ENCODE assay signal across 11 mouse cellular contexts in genomic region chr9:106319095-106319494, GRCm38 (mm10). TPM values are rescaled to one million over a fixed set of nuclear protein-coding genes. Genes with fewer than 3 reads are reported as not detected.
DNase-seq lines count a peak whose midpoint lies in the region; ATAC-seq lines count a peak whose summit lies in the region.
"Had no signal": no experiment of that assay in that cellular context is flagged by ENCODE, and none has a peak within 500 bp of the region (broad histone marks: within the 10 kb centered on the region; RNA-seq: fewer than 3 reads in every experiment).

No protein-coding gene starts in this region.

- ATAC-seq in liver, embryonic 12.5 days: no peak; the same call in 1 of the 2 replicates
- ATAC-seq in liver, embryonic 11.5 days (replicated peaks; ENCODE audit: low FRiP score): no peak; the same call in 1 of the 2 replicates
- ATAC-seq in embryonic facial prominence, embryonic 11.5 days (replicated peaks; ENCODE audit: insufficient number of reproducible peaks, low FRiP score, low TSS enrichment, low read depth): no peak; the same call in 1 of the 2 replicates
- ATAC-seq: inflammation-experienced regulatory T-cells, adult 6 months had no signal

- no peak overlapping the region for H3K9ac ChIP-seq in liver, embryonic 12.5 days
- H3K9ac ChIP-seq in liver, embryonic 11.5 days (ENCODE audit: low read depth, low read length): no peak overlapping the region
- H3K9ac ChIP-seq in embryonic facial prominence, embryonic 11.5 days (replicated peaks; ENCODE audit: low read length): no peak overlapping the region

- 0 out of 2 replicates have a peak, but pooled peaks cover 3% of the 10 kb centered on the region for H3K36me3 ChIP-seq in liver, embryonic 12.5 days
- no peaks in the 10 kb centered on the region for H3K36me3 ChIP-seq in liver, embryonic 11.5 days (ENCODE audit: control insufficient read depth, insufficient read depth, low read length)
- no peaks in the 10 kb centered on the region for H3K36me3 ChIP-seq in embryonic facial prominence, embryonic 11.5 days (replicated peaks; ENCODE audit: control insufficient read depth, insufficient read depth, low read depth, low read length)

- no peaks in the 10 kb centered on the region for H3K9me3 ChIP-seq in liver, embryonic 12.5 days (replicated peaks)
- H3K9me3 ChIP-seq in liver, embryonic 11.5 days (ENCODE audit: control insufficient read depth, low read length): no peaks in the 10 kb centered on the region
- no peaks in the 10 kb centered on the region for H3K9me3 ChIP-seq in embryonic facial prominence, embryonic 11.5 days (replicated peaks; ENCODE audit: control insufficient read depth, low read length)

- peaks cover 26% of the 10 kb centered on the region for H3K4me1 ChIP-seq in liver, embryonic 12.5 days
- H3K4me1 ChIP-seq in liver, embryonic 11.5 days (replicated peaks; ENCODE audit: control insufficient read depth, insufficient read depth, low read length): peaks cover 4% of the 10 kb centered on the region
- no peaks in the 10 kb centered on the region; the same call in 1 of the 2 replicates for H3K4me1 ChIP-seq in embryonic facial prominence, embryonic 11.5 days (ENCODE audit: control insufficient read depth, insufficient read depth, low read length)

- H3K4me2 ChIP-seq in liver, embryonic 12.5 days: no peak overlapping the region
- H3K4me2 ChIP-seq in liver, embryonic 11.5 days: no peak overlapping the region
- no peak overlapping the region for H3K4me2 ChIP-seq in embryonic facial prominence, embryonic 11.5 days (ENCODE audit: low read depth, low read length)

- H3K27ac ChIP-seq in liver, embryonic 12.5 days: peak overlapping the region; percentile 13; the same call in 1 of the 2 replicates
- H3K27ac ChIP-seq in liver, embryonic 11.5 days (ENCODE audit: low read depth, low read length): no peak overlapping the region
- H3K27ac ChIP-seq in embryonic facial prominence, embryonic 11.5 days (replicated peaks; ENCODE audit: low read depth, low read length): no peak overlapping the region

- H3K4me3 ChIP-seq in liver, embryonic 12.5 days: no peak overlapping the region
- H3K4me3 ChIP-seq in liver, embryonic 11.5 days (ENCODE audit: low read depth, low read length): no peak overlapping the region
- no peak overlapping the region for H3K4me3 ChIP-seq in embryonic facial prominence, embryonic 11.5 days (ENCODE audit: low read depth, low read length)

- WGBS in liver, embryonic 12.5 days (ENCODE audit: insufficient replicate concordance): 51% methylated on average over 2 of the region's 2 CpGs
- 54% methylated on average over 2 of the region's 2 CpGs for WGBS in liver, embryonic 11.5 days
- WGBS in embryonic facial prominence, embryonic 11.5 days: 26% methylated on average over 2 of the region's 2 CpGs

- intact Hi-C loops in left cerebral cortex, postnatal 10 days (cut with DNase I): no loop called here

- H3K27me3 ChIP-seq in liver, embryonic 12.5 days (replicated peaks): no peaks in the 10 kb centered on the region
- H3K27me3 ChIP-seq in liver, embryonic 11.5 days (replicated peaks; ENCODE audit: control insufficient read depth, insufficient read depth, low read length): no peaks in the 10 kb centered on the region
- no peaks in the 10 kb centered on the region for H3K27me3 ChIP-seq in embryonic facial prominence, embryonic 11.5 days (ENCODE audit: control insufficient read depth, insufficient read depth, low read length)

- peak; percentile 15 for DNase-seq in adrenal gland, adult 8-10 months
- DNase-seq in adrenal gland, postnatal 4 days (ENCODE audit: low spot score in 2 of 2): no peak
- DNase-seq in liver, embryonic 11.5 days (ENCODE audit: low spot score): no peak
- peak; percentile 42 for DNase-seq in embryonic facial prominence, embryonic 11.5 days (ENCODE audit: low spot score)
- peak; percentile 46 for DNase-seq in heart, postnatal 4 days
- DNase-seq in left cerebral cortex, postnatal 10 days (ENCODE audit: extremely low spot score in 1 of 2, low spot score in 2 of 2): no peak
- DNase-seq in c-Kit-positive CD71-positive TER-119-positive erythroid progenitor cells, embryonic 14.5 days (ENCODE audit: low spot score): no peak
- DNase-seq: layer of hippocampus, postnatal 36 days; lung, postnatal 4 days had no signal

RNA-seq across cellular contexts. Expression of gene Poc1a, which starts 38.2 kb away (rescaled TPM):
- 1 to 10 TPM; 3.9 to 6.5 (median 5.5) TPM for total RNA-seq in adrenal gland, adult 8-10 months (2022)
- total RNA-seq in adrenal gland, postnatal 4 days (2021): 10 to 100 TPM; 11.3 to 11.6 TPM
- polyA plus RNA-seq in liver, embryonic 12.5 days (2016; fragmentation: Nextera tagmentation; extraction: Ambion mirVana): 28.8 and 29.0 TPM in 2 replicates
- polyA plus RNA-seq in liver, embryonic 11.5 days (2014; fragmentation: Nextera tagmentation; extraction: Ambion mirVana): 36.6 and 39.0 TPM in 2 replicates
- polyA plus RNA-seq in embryonic facial prominence, embryonic 11.5 days (2014; fragmentation: Nextera tagmentation; extraction: Ambion mirVana): 29.7 and 34.2 TPM in 2 replicates
- total RNA-seq in heart, postnatal 4 days (2021): 10 to 100 TPM; 17.0 to 19.3 TPM
- 10 to 100 TPM; 15.6 to 17.8 TPM for total RNA-seq in left cerebral cortex, postnatal 10 days (2021)

RNA-seq across cellular contexts. Expression of gene Dusp7, which starts 49.3 kb away (rescaled TPM):
- 10 to 100 TPM; 13.1 to 22.0 (median 18.4) TPM for total RNA-seq in adrenal gland, adult 8-10 months (2022)
- 10 to 100 TPM; 25.0 to 25.8 TPM for total RNA-seq in adrenal gland, postnatal 4 days (2021)
- 10.4 and 10.5 TPM in 2 replicates for polyA plus RNA-seq in liver, embryonic 12.5 days (2016; fragmentation: Nextera tagmentation; extraction: Ambion mirVana)
- polyA plus RNA-seq in liver, embryonic 11.5 days (2014; fragmentation: Nextera tagmentation; extraction: Ambion mirVana): 17.8 and 18.1 TPM in 2 replicates
- polyA plus RNA-seq in embryonic facial prominence, embryonic 11.5 days (2014; fragmentation: Nextera tagmentation; extraction: Ambion mirVana): 52.2 and 55.1 TPM in 2 replicates
- total RNA-seq in heart, postnatal 4 days (2021): 10 to 100 TPM; 26.2 to 33.5 TPM
- total RNA-seq in left cerebral cortex, postnatal 10 days (2021): 10 to 100 TPM; 80.7 to 82.0 TPM

Comparison
In these comparisons a context has a peak if more than half of its experiments do, and no peak if none do; other contexts are left out.
1. DNase-seq: peak in adrenal gland, adult 8-10 months (single experiment), embryonic facial prominence, embryonic 11.5 days (single experiment) and heart, postnatal 4 days (single experiment); none in adrenal gland, postnatal 4 days (0 of 2), liver, embryonic 11.5 days (single experiment), left cerebral cortex, postnatal 10 days (0 of 2) and c-Kit-positive CD71-positive TER-119-positive erythroid progenitor cells, embryonic 14.5 days (single experiment).